Mouse (Mus musculus) T-helper 1 cell (primary cell): ENCODE data around the gene B4galnt4.

Experiments
- in situ Hi-C: fragments of 300-600 bp; cut with MboI, MseI; formaldehyde crosslinking; loops from one replicate; pipeline ENCODE4 v1.15.1; 2025; ENCODE audit warnings: high pct_unique_total_duplicates

B4galnt4 gene

DNA sequence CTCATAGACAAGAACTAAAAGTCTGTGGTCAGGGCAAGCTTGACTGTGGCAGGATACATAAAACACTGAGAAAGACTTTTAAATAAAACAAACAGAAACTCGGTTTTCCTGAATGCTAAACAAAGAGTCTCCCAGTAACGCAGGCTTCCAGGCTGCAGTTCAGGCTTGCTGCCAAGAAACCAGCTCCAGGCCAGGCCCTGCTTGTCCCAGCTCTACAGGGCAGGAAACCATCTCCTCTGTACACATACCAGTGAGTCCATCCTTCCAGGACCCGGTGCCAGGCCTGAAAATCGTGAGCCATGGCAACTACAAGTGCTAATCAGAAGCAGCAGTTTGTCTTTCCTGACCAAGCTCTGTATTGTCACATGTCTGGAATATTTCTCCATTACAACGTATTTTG lies 19.2 kb upstream of the B4galnt4 start:
- in situ Hi-C loops, result no loop called here

DNA sequence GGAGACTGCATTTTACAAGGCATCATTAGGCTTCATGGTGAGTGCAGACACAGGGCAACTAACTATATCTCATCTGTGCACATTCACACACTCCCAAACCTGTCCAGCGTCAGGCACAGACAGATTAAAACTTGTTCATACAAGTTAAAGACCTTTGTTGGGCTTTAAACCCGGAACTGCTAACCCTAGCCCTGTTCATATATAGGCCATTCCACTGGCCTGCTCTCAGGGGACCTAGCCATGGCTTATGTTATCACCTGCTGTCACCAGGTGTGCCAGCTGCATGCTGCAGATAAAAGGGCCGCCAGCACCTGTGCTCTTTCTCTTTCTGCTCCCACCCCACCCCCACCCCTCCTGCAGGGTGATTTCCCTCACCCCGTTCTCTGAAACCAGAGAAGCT lies 18.4 kb upstream of the B4galnt4 start:
- in situ Hi-C loops, result no loop called here

DNA sequence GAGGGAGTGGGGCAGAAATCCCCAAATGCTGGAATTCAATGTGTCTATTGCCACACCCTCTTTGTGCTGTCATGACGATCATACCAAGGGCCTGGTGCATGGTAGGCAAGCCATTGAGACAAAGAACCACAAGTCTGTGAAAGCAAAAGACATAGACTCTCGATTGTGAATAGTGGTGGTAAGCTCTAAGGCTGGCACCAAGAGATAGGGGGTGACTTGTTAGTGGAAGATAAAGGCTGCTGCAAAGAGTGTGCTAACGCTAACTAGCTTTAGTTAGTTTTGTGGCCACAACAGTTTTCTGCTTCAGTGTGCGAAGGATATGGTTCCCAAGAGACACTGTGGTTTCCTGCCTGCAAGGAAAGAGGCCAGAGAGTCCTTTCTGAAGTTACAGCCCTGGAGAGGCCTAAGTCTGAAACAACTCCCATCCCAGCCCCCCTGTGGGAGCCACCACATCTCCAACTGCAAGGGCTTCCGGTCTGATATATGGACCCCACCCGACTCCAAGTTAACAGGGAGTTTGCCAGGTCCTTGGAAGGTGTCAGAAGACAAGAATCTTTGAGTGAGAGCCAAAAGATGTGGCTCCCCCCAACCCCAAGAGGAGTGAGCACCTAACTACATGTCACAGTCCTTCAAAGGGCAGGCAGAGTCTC lies 13.8 kb upstream of the B4galnt4 start:
- in situ Hi-C loops, result loop anchor here (5.0 kb wide), 2 partner anchors 35 to 90 kb away; partner anchors contain the start of genes Gm45717, Ifitm2 and Ifitm3

DNA sequence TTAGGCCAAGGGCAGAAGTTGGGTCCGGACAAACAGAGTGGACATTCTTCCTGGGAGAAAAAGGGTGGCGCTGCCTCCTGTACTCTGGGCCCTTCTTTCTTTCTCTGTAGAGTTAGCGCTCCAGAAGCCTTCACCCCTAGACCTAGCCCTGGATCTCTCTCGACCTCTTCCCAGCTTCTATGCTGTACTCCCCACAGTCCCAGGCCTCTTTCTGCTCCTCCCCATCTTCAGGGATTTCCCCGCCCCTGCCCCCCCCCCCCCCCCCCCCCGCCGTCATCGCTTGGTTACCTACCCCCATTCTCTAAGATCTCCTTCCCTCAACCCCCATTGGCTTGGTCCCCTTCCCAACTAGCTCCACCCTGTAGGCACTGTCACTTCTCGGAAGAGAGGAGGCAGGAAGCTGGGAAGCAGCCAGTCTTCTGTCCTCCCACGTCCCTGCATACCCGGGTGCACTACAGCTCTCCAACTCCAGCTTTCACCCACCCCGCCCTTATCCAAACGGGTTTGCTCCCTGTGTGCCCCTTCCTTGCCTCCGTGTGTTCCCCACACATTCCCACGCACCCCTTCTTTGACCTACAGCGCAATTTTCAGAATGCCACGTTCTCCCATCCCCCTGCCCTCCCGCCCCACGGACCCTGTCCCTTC lies 13.2 kb upstream of the B4galnt4 start:
- in situ Hi-C loops, result loop anchor here (5.0 kb wide), 2 partner anchors 35 to 90 kb away; partner anchors contain the start of genes Gm45717, Ifitm2 and Ifitm3

DNA sequence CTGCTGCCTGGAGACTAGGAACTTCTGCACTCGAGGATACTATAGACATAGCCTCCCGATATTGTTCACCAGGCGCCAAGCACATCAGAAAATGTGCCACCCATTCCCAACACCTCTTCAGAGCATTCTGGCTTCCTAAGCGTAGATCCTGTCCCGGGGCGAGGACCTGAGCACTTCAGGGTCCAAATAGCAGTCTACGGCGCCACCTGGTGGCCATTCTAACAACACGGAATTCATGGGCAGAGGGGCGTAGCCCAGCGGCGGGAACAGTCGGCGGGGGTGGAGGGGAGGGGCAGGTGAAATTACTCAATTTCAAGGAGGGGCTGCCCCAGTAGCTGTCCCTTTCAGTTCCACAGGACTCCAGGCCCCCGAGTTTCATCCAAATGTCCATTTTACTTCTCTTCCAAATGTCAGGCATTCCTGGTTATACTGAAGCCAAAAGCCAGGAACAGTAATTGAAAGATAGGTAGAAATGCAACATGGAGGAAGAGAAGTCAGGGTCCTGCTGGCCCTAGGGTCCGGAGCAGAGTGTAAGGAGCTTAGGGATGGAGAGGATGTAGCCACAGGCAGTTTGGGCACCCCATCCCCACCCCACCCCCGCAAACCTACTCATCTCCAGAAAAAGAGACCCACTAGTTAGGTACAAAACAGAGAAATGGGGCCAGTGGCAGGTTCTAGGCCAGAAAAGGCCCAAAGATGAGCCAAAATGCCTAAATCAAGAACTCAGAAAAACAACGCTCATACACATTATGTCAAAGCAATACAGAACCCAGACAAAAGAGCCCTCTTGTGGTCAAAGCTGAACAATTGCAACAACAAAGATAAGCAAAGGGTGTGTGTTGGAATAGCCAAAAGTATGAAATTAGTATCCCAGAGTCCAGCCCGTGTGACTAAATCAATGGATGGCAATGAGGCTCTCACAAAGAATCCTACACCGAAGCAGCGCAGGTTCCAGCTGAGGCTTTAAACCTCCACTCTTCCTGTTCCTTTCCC lies 12.4 kb upstream of the B4galnt4 start:
- in situ Hi-C loops, result loop anchor here (5.0 kb wide), 2 partner anchors 36 to 91 kb away; partner anchors contain the start of genes Gm45717, Ifitm2 and Ifitm3

DNA sequence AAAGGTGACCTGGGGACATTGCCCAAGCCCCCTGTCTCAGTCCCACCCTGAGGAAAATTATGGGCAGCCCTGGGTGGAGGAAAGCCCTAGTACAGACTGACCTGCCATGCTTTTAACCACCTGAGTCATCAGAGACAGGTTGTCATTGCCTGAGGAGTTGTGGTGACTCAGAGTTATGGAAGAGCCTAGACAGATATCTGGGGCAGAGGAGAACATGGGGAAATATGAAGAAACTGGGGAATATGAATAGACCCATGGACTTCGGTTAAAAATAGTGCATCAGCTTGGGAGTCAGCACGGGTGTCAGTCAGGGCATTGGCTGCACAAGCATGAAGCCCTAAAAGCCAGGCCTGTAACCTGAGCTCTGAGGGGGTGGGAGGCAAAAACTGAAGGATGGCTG lies 11.6 kb upstream of the B4galnt4 start:
- in situ Hi-C loops, result loop anchor here (5.0 kb wide), 2 partner anchors 37 to 92 kb away; partner anchors contain the start of genes Gm45717, Ifitm2 and Ifitm3

DNA sequence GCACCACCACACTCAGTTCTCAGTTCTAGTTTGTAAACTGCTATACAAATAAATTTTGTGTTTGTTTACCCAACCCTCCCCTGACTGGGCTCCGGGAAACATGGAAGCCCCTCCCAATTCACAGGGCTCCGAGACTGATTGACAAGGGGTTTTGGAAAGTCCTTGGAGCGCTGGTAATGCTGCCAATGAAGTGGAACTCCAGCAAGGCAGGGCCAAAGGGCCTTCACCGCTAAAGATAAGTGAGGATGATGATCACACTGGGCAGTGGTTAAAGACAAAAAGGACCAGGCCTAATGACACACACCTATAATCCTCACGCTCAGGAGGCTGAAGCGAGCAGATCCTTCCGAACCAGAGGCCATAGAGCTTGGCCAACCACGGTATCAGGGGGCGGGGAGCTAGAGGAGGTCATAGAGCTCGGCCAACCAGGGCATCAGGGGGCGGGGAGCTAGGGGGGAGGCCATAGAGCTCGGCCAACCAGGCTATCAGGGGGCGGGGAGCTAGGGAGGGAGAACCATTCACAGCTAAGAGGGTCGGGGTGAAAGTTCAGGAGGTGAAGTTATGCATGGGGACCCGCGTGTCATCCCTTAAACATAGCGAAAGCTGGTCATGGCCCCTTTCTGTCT lies 9.7 kb upstream of the B4galnt4 start:
- in situ Hi-C loops, result no loop called here

DNA sequence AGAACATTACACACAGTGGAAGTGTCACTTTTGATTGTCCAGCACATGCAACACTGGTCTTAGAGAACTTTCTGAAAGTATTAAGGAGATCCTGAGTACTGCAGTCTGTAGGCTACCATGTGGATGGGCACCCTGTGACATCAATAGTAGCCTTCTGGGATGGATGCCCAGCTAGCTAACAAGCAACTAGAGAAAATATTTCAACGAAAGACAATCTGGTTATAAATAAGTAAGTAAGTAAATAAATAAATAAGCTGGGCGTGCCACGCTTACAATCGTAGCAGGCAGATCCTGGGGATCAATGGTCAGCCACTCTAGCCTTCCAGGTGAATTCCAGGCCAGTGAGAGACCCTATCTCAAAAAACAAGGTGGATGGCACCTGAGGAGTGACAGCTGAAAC lies 8.9 kb upstream of the B4galnt4 start:
- in situ Hi-C loops, result no loop called here

DNA sequence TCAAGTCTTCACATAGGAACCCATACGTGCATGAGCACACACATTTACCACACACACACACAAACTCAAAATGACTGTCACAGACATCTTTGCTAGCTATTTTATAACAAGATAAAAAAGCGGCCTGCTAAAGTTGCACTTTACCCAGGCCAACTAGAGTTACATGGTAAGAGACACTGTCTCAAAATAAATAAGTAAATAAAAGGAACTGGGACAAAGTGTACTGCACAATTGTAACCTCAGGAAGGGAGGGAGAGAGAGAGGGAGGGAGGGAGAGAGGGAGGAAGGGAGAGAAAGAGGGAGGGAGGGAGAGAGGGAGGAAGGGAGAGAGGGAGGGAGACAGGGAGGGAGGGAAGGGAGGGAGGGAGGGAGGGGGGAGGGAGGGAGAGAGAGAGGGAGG lies 8.5 kb upstream of the B4galnt4 start:
- in situ Hi-C loops, result no loop called here

DNA sequence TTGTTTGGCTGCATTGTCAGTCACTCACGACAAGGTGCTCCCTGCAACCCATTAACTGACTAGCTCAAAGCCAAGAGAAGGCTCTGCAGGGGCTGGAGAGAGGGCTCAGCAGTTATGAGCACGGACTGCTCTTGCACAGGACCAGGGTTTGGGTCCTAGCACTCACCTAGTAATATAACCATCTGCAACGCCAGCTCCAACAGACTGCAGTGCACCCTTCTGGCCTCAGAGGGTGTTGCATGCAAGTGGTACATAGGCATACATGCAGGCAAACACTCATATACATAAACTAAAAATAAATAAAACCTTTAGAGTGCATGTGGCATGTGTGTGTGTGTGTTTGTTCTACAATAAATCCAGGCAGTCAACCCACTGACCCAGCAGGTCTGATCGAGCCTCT lies 5.1 kb upstream of the B4galnt4 start:
- in situ Hi-C loops, result loop anchor here (5.0 kb wide), 1 partner anchor 213 kb away; no protein-coding TSS in a partner anchor

DNA sequence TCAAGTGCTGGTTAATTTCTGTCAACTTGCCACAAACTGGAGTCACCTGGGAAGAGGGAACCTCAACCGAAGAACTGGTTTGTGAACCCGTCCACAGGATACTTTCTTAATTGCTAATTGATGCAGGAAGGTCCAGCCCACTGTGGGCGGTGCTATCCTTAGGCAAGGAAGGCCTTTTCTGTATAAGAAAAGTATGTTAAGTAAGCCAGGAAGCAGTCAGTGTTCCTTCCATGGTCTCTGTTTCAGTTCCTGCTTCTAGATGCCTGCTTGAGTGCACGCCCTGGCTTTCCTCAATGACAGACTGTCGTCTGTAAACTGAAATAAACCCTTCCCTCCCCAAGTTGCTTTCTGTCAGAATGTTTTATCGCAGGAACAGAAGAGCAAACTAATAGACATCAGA lies 3.9 kb upstream of the B4galnt4 start:
- in situ Hi-C loops, result loop anchor here (5.0 kb wide), 1 partner anchor 215 kb away; no protein-coding TSS in a partner anchor

DNA sequence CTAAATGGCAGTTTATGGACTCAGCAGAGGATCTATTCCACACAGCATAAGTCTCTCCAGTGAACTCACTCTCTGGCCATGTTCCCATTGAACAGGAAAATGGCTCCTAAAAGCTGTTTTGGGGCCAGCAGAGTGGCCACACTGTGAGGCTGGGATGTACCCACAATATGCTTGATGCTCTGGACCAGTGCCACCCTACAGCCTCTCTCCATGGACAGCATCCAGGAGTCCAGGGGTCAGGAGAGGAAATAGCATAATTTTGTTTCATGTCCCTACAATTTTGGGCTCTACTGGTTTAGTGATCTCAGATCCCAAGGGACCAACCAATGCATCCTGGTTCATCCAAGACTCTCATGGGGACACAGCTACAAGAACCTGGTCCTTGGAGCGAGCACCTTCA lies 3.4 kb upstream of the B4galnt4 start:
- in situ Hi-C loops, result loop anchor here (5.0 kb wide), 1 partner anchor 215 kb away; no protein-coding TSS in a partner anchor

DNA sequence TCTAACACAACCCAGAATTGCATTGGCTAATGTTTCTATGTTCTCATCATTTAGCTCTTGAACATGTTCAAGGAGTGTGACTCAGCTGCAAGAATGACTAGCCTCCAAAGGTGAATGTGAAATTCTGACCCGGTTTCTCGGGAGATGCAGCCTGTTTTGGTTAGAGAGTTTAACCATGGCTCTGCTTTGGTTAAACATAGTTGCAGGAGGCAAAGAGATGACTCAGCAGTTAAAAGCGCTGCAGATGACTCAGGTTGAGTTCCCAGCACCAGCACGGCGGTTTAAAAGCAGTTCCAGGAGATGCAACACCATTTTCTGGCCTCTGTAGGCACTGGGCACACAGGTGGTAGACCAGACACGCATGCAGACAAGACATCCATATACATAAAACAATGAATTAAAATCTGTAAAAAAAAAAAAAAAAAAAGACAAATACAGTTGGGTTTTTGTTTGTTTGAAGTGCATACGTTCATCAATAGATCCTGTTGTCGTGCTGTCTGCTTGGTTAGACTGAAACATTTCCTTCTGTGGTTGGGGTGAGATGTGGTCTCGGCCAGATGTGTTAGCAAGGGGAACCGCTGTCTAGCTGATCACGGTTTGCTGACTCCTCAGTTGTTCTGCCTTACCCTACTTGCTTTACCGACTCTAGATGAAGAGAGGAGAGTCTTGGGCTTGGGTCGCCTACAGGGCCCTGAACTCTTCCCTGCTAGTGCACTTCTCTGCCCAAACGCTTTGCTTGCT lies 2.1 kb upstream of the B4galnt4 start:
- in situ Hi-C loops, result loop anchor here (5.0 kb wide), 1 partner anchor 216 kb away; no protein-coding TSS in a partner anchor

DNA sequence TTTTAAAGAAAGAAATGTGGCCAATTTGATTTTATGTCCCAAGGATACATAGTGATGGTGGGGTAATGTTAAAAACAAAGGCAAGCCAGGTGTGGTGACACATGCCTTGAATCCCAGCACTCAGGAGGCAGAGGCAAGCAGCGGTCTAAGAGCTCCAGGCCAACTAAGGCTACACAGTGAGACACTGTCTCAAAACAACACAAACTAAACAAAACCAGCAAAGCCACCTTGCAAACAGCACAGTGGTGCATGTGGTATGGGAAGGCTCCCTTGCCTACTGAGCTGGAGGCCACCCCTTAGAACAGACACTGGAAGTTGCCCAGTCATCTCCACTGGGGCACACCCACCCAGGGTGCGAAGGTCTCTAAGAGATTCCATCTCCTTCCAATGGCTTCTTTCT lies 975 bp upstream of the B4galnt4 start:
- in situ Hi-C loops, result loop anchor here (5.0 kb wide), 2 partner anchors 117 to 218 kb away; no protein-coding TSS in a partner anchor

DNA sequence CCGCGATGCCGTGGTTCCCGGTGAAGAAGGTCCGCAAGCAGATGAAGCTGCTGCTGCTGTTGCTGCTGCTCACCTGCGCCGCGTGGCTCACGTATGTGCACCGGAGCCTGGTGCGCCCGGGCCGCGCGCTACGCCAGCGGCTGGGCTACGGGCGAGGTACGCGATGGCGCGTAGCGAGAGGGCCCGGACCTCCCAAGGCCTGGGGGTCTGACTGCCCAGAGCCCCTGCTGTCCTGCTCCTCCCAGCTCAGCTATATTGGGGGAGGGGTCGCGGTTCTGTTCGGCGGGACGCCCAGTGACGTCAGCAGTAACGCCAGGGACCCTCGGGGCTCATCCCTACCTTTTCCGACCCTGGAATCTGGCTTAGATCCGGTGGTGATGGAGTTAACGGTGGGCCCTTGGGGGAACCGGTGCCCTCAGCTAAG lies 377 bp downstream of the B4galnt4 start:
- in situ Hi-C loops, result loop anchor here (5.0 kb wide), 1 partner anchor 116 kb away; no protein-coding TSS in a partner anchor

DNA sequence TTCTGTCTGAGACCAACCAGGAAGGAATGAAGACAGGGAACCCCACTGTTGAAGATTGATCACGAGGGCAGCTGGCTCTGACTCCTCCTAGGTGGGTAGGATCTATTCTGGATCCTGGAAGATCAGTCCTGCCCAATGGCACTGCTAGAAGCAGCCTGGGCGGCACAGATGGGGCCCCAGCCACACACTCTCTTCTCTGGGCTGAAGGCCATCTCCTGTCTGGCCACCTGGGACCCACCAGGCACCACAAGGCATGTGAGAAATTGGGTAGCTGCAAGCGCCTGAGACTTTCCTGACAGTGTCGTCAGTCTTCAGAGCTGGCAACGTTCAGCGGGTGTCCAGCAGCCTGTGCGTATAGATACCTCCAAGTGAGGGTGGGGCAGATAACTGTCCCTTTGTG lies 1.6 kb downstream of the B4galnt4 start:
- in situ Hi-C loops, result loop anchor here (5.0 kb wide), 1 partner anchor 115 kb away; no protein-coding TSS in a partner anchor

DNA sequence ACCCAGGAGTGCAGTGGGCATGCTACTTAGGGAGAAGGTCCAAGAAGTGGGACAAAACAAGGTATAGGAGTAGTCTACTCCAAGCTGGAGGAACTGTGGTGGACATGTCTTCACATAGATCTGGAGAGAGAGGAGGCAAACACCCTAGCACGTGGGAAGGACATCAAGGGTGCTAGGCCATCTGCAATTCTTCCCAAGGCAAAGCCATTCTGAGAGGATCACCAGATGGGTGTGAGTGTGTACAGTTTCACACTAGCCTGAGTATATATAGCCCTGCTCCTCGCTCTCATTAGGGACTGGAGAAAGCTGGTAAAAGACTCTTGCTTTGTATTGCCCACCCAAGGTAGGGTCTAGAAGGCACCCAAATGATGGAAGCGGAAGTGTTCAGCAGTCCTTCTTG lies 2.4 kb downstream of the B4galnt4 start:
- in situ Hi-C loops, result loop anchor here (5.0 kb wide), 1 partner anchor 114 kb away; no protein-coding TSS in a partner anchor

DNA sequence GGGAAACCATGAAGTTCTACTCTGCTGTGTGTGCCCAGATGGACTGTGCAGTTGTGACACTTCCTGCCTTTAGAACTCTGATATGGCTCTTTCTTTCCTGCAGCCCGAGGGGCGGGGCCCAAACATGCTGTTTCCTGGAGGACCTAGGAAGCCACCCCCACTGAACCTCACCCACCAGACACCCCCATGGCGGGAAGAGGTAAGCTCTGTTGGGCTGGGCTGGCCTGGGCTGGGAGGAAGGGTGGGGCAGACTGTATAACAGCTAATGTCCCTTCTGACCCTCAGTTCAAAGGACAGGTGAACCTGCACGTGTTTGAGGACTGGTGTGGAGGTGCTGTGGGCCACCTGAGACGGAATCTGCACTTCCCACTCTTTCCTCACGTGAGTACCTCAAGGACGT lies 3.3 kb downstream of the B4galnt4 start:
- in situ Hi-C loops, result loop anchor here (5.0 kb wide), 1 partner anchor 113 kb away; no protein-coding TSS in a partner anchor

DNA sequence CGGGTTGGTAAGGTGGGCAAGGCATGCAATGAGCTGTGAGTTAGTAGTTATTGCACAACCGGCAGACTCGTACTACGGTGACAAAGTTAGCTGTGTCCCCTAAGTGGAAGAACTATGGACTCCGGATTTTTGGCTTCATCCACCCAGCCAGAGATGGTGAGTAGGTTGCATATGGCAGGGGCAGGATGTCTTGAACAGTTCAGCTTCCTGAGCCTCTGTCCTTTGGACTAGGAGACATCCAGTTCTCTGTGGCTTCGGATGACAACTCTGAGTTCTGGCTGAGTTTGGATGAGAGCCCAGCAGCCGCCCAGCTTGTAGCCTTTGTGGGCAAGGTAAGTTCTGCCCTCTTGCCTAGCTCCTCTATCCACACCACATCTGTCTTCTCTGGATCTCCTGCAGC lies 3.7 kb downstream of the B4galnt4 start:
- in situ Hi-C loops, result loop anchor here (5.0 kb wide), 1 partner anchor 113 kb away; no protein-coding TSS in a partner anchor

DNA sequence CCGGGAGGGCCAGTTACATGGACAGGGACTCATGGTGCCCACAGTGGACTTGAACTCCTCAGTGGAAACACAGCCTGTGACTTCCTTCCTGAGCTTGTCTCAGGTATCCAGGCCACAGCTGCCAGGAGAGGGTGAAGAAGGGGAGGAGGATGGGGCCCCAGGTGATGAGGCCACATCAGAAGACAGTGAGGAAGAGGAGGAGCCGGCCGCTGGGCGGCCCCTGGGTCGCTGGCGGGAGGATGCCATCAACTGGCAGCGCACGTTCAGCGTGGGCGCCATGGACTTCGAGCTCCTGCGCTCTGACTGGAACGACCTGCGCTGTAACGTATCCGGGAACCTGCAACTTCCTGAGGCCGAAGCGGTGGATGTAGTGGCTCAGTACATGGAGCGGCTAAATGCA lies 7.4 kb downstream of the B4galnt4 start:
- in situ Hi-C loops, result no loop called here
